Mouse (Mus musculus) forebrain, embryonic 15.5 days (tissue): Measurements from ENCODE around the gene Nav2. TPM values are rescaled to one million over a fixed set of nuclear protein-coding genes. Genes with fewer than 3 reads are reported as not detected.
A peak's percentile ranks its signal among the peaks of the same experiment; 100 is the strongest.

Source experiments
- ATAC-seq: fragments of 200-750 bp; cut with Nextera tagmentation; replicated peaks from 2 replicates; pipeline ENCODE4 v1.8.0; 2017; ENCODE audit warnings: mild to moderate bottlenecking, moderate TSS enrichment, moderate library complexity
- H3K27ac ChIP-seq: fragments of 300-500 bp; sonication (generic); replicated peaks from 2 replicates; pipeline ENCODE4 v1.5.1; 2015; ENCODE audit warnings: mild to moderate bottlenecking, inconsistent platforms
- H3K27me3 ChIP-seq: fragments of 300-500 bp; sonication (generic); 2 replicates; pipeline ENCODE4 v1.6.1; 2015; ENCODE audit warnings: inconsistent platforms
- H3K36me3 ChIP-seq: fragments of 300-500 bp; sonication (generic); 2 replicates; pipeline ENCODE4 v1.6.1; 2015; ENCODE audit warnings: mild to moderate bottlenecking, inconsistent platforms
- H3K4me1 ChIP-seq: fragments of 300-500 bp; sonication (generic); 2 replicates; pipeline ENCODE4 v1.6.1; 2015; ENCODE audit warnings: inconsistent platforms
- H3K4me2 ChIP-seq: fragments of 300-500 bp; sonication (generic); replicated peaks from 2 replicates; pipeline ENCODE4 v1.6.1; 2015; ENCODE audit warnings: mild to moderate bottlenecking, inconsistent platforms
- H3K4me3 ChIP-seq: fragments of 300-500 bp; sonication (generic); 2 replicates; pipeline ENCODE4 v1.5.1; 2015; ENCODE audit warnings: mild to moderate bottlenecking, inconsistent platforms
- H3K9ac ChIP-seq: fragments of 300-500 bp; sonication (generic); replicated peaks from 2 replicates; pipeline ENCODE4 v1.6.1; 2015; ENCODE audit warnings: mild to moderate bottlenecking, inconsistent platforms
- H3K9me3 ChIP-seq: fragments of 300-500 bp; sonication (generic); 2 replicates; pipeline ENCODE4 v1.6.1; 2016; ENCODE audit warnings: inconsistent platforms
- WGBS: fragments of 180-500 bp; shearing (Covaris S2); methylation state at CpG from one replicate; pipeline ENCODE4 v1.1.7; 2015; ENCODE audit warnings: mixed read lengths; 5-methylcytosine and 5-hydroxymethylcytosine counted together
- polyA plus RNA-seq: library from polyadenylated mRNA; unstranded; fragments of >200 nt; fragmentation: Nextera tagmentation; extraction: Ambion mirVana; gene quantifications from 2 replicates; pipeline ENCODE4 v1.2.1, GENCODE M21; 2015

Gene Nav2
- polyA plus RNA-seq, 1 experiment from 2014 or later = 27.3 TPM

- no peak overlapping the region for H3K9ac ChIP-seq
- under 1% methylated on average over 3 of the region's 3 CpGs for WGBS
- peak; percentile 44; the same call in 1 of the 2 replicates for ATAC-seq
- peaks cover 28% of the 10 kb centered on the region for H3K4me1 ChIP-seq
- peaks cover 87% of the 10 kb centered on the region for H3K27me3 ChIP-seq
- H3K4me3 ChIP-seq = no peak overlapping the region
- no peak overlapping the region for H3K4me2 ChIP-seq
- no peak overlapping the region for H3K27ac ChIP-seq
- H3K9me3 ChIP-seq = no peaks in the 10 kb centered on the region
- H3K36me3 ChIP-seq = no peaks in the 10 kb centered on the region
Measured at GRCm38 (mm10) chr7:49640709-49641305, 732.3 kb downstream of the Nav2 start.

Other genes starting within 250 kb of the Nav2 start
- gene Zdhhc13, start 119.7 kb upstream of the Nav2 start, polyA plus RNA-seq = 47.7 and 52.2 TPM in 2 replicates
- gene Csrp3, start 60.7 kb upstream of the Nav2 start, polyA plus RNA-seq = 0.20 and 0.29 TPM in 2 replicates
- gene E2f8, start 27.1 kb upstream of the Nav2 start, polyA plus RNA-seq = 6.3 and 7.0 TPM in 2 replicates